Mouse (Mus musculus): ENCODE data around the gene Adss.

DNA sequence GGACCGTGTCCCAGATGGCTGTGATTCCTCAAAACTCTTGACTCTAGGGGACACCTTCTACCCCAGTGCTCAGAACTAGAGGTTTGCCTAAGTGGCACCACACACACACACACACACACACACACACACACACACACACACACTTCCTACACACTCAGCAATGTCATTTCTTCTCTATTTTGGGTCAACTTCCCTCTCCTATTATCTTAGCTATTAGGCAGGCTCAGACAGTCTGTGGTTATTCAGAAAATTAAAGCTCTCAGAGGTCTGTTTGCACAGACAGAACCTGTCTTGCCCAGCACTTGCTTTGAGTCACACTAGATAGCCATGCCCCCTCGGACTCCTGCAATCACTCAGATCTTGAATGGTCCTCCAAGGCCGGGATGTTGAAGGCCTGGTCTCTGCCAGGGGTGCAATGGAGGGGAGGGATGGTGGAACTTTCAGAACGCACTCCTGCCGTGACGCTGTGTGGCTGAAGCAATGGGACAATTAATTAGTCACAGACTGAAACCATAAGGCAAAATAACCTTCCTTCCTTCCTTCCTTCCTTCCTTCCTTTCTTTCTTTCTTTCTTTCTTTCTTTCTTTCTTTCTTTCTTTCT, 58.7 kb downstream of the Adss start:
- TF ChIP-seq POLR2A (IDR thresholded peaks at IDR 0.05; ENCODE audit: low read depth, low read length) = no peak
- TF ChIP-seq CTCF (conservative IDR thresholded peaks at IDR 0.05; ENCODE audit: insufficient read depth, insufficient read length, low read depth, low read length) = no peak
